Mouse (Mus musculus) C2C12 (cell line): ENCODE data around the gene Lyplal1. TPM values are rescaled to one million over a fixed set of nuclear protein-coding genes. Genes with fewer than 3 reads are reported as not detected.
A peak's percentile ranks its signal among the peaks of the same experiment; 100 is the strongest.

Source experiments
- H3K27me3 ChIP-seq: one replicate; pipeline ENCODE4 v1.6.1; 2011; ENCODE audit not compliant: control insufficient read depth, insufficient read depth, insufficient read length
- H3K36me3 ChIP-seq: one replicate; pipeline ENCODE4 v1.6.1; 2011; ENCODE audit not compliant: control insufficient read depth, insufficient read depth
- H3K4me3 ChIP-seq: one replicate; pipeline ENCODE4 v1.5.1; 2011; ENCODE audit warnings: mild to moderate bottlenecking, control low read depth; ENCODE audit not compliant: poor library complexity, insufficient read depth, severe bottlenecking
- H3K79me2 ChIP-seq: one replicate; pipeline ENCODE4 v1.6.1; 2011; ENCODE audit not compliant: control insufficient read depth, insufficient read depth
- H3K79me3 ChIP-seq: one replicate; pipeline ENCODE4 v1.6.1; 2011; ENCODE audit warnings: low read depth, control low read depth
- H3ac ChIP-seq: one replicate; pipeline ENCODE3; 2011; ENCODE audit warnings: low read depth; ENCODE audit not compliant: control insufficient read depth, insufficient read length
- CEBPB ChIP-seq: IDR thresholded peaks from one replicate; pipeline ENCODE4 v1.6.1; 2011; ENCODE audit warnings: low read depth, mild to moderate bottlenecking, control low read depth, moderate library complexity
- CTCF ChIP-seq: IDR thresholded peaks from one replicate; pipeline ENCODE4 v1.5.1; 2011; ENCODE audit not compliant: control insufficient read depth, insufficient read depth, insufficient read length
- FOSL1 ChIP-seq: IDR thresholded peaks from one replicate; pipeline ENCODE4 v1.8.0; 2011; ENCODE audit warnings: mild to moderate bottlenecking, low read length; ENCODE audit not compliant: poor library complexity, insufficient read depth, severe bottlenecking
- MAX ChIP-seq: IDR thresholded peaks from one replicate; pipeline ENCODE4 v1.6.1; 2011; ENCODE audit warnings: mild to moderate bottlenecking, control low read depth
- MYOD1 ChIP-seq: IDR thresholded peaks from one replicate; pipeline ENCODE4 v1.6.1; 2011; ENCODE audit warnings: low read depth; ENCODE audit not compliant: control insufficient read depth, insufficient read length
- MYOG ChIP-seq: IDR thresholded peaks from one replicate; pipeline ENCODE4 v1.6.1; 2011; ENCODE audit not compliant: control insufficient read depth, insufficient read length; ENCODE audit errors: extremely low read depth
- USF1 ChIP-seq: IDR thresholded peaks from one replicate; pipeline ENCODE4 v1.6.1; 2011; ENCODE audit warnings: low read depth, mild to moderate bottlenecking, control low read depth, moderate library complexity
- polyA plus RNA-seq: library from polyadenylated mRNA; unstranded; fragments of >200 nt; fragmentation: generic; extraction: Trizol; gene quantifications from one replicate; pipeline ENCODE4 v1.2.1, GENCODE M21; 2012; ENCODE audit warnings: missing spikeins

Lyplal1 gene
- polyA plus RNA-seq, 1 experiment: 3.3 TPM

DNA sequence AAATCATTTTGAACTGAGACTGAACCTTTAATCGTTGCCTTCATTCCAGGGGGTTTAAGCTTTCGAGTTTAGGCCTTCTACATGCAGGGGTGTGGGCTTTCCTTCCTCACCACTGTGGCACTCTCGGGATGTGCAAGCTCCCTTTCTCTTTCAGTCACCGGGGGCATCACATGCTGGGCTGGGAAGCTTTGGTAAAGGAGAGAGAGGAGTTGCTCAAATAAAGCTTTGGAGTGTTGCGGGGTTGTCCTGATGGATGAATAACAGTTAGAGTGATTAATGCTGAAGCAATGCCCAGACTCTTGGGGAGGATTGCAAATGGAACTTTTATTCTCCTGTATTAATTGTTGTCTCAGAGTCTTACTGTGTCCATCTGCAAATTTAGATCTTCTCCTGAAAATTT is 2.7 kb upstream of the Lyplal1 start:
- TF ChIP-seq MAX (no peak), USF1 (no peak), FOSL1 (no peak), CEBPB (no peak), CTCF (no peak), MYOD1 (no peak), MYOG (no peak)
- Histone ChIP-seq H3ac (no peak overlapping the region), H3K27me3 (no peaks in the 10 kb centered on the region), H3K4me3 (no peak overlapping the region), H3K79me2 (no peaks in the 10 kb centered on the region), H3K36me3 (no peaks in the 10 kb centered on the region), H3K79me3 (no peaks in the 10 kb centered on the region)

DNA sequence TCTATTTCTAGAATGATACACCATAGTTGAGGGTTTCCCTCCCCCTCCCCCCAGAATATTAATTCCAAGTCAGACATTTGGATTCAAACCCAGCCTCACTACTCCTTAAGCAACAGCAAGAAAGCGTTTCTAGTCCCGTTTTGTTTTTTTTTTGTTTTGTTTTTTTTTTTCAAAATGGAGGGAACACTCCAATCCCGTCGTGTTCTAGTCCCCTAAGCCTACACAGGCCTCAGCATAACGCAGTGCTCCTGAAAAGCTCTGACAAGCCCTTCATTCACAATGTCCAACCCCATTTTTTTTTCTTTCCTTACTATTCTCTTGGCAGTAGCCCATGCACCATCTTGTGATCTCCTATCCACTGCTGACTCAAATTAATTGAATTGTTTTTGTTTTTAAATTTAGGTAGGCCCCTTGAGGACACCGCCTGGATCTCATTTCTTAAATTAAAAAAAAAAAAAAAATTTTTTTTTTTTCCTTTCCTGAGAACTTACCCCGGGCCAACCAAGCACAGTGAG is 967 bp downstream of the Lyplal1 start:
- Histone ChIP-seq H3K36me3 (no peaks in the 10 kb centered on the region), H3ac (no peak overlapping the region), H3K4me3 (no peak overlapping the region), H3K79me3 (no peaks in the 10 kb centered on the region), H3K79me2 (no peaks in the 10 kb centered on the region), H3K27me3 (no peaks in the 10 kb centered on the region)
- TF ChIP-seq CEBPB (no peak), MAX (no peak), MYOD1 (no peak), USF1 (no peak), CTCF (no peak), MYOG (no peak), FOSL1 (no peak)

DNA sequence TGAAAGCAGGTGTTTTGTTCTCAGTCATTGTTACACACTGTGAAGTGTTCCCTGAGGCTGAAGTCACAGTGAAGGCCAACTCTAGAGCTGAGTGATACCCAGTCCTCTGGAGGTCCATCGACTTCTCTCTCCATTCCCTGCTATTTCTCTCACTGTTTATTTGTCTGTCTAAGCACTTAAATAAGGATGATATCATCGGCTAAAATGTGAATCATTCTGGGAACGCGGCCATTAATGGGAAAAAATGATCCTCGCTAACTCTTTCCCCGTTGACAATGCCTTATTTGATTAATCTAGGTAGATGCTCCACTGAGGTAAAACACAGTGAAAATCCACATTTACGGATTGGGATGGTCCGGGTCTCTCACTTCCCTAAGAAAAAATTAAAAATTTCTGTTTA is 14.8 kb downstream of the Lyplal1 start:
- H3K79me2 ChIP-seq: no peaks in the 10 kb centered on the region
- H3K79me3 ChIP-seq: no peaks in the 10 kb centered on the region
- no peak overlapping the region for H3K4me3 ChIP-seq
- TF ChIP-seq MYOD1 (no peak), CEBPB (no peak), USF1 (no peak), CTCF (no peak), MAX (no peak), FOSL1 (no peak)
- H3ac ChIP-seq: no peak overlapping the region
- no peaks in the 10 kb centered on the region for H3K36me3 ChIP-seq
- H3K27me3 ChIP-seq: no peaks in the 10 kb centered on the region

DNA sequence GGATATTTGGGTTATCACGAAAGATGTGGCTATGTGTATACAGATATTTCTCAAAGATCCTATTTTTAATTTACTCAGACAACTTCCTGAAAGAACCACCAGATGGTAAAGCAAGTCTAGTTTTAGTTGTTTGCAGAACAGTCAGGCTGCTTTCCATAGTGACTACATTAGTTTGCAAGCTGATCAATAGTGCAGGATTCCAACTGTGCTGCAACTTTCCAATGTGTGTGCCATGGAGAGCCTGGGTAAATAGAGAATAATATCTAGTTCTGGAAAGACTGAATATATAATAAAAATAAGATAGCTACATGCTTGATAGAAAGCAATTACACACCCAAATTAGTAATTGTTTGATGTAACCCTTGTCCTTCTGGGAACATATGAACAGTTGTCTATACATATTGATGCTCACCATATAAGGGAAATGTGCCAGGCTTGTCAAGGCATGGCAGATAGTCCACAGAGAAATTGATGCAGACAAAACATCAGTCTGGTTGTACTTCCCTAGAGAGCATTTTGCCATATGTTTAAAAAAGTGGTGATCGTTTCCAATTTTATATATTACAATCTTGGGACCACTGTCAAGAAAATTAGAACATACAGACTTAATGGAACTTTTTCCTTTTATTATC is 50.7 kb downstream of the Lyplal1 start:
- no peaks in the 10 kb centered on the region for H3K27me3 ChIP-seq
- TF ChIP-seq FOSL1: no peak
- TF ChIP-seq MYOD1: no peak
- no peak for TF ChIP-seq CTCF
- no peak for TF ChIP-seq MAX
- TF ChIP-seq MYOG: no peak
- no peak for TF ChIP-seq CEBPB
- no peak for TF ChIP-seq USF1
- H3ac ChIP-seq: no peak overlapping the region
- no peaks in the 10 kb centered on the region for H3K79me3 ChIP-seq
- H3K36me3 ChIP-seq: no peaks in the 10 kb centered on the region
- H3K79me2 ChIP-seq: no peaks in the 10 kb centered on the region
- H3K4me3 ChIP-seq: no peak overlapping the region

DNA sequence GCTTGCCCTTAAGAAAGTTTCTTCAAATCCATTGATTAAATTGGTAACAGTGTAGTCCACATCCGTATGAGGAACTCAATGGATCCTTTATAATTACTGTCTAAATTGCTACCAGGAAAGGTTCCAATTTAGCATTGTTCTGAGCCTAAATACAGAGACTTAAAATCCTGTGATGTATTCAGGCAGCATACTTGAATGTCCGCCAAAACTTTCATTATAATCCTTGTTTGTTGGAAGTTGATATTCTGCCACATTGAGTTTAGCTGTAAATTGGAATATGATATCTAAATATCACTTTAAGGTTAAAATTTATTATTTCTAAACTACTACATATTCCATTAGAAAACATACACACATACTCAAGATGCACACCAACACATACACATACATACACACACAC is 57.1 kb downstream of the Lyplal1 start:
- Histone ChIP-seq H3K4me3 (no peak overlapping the region), H3K36me3 (no peaks in the 10 kb centered on the region), H3ac (no peak overlapping the region), H3K27me3 (no peaks in the 10 kb centered on the region), H3K79me3 (no peaks in the 10 kb centered on the region), H3K79me2 (no peaks in the 10 kb centered on the region)
- TF ChIP-seq CEBPB: no peak
- TF ChIP-seq FOSL1: no peak

DNA sequence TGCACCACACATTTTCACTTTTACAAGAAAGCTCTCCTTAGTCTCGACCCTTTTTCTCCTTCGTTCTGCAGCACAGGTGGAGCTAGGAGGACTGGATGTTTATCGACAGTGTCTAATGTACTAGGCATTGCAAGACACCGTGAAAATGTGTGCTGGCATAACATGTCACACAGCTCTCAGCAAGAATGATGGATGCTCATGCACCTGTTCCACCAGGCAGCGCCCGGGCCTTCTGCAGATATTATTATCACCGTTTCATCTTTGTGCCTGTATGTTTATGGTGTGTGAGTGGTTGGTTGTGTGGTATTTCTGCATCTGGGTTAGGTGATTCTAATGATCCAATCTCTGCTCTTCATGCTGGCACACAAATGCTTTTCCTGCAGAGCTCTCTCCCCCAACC is 62.9 kb downstream of the Lyplal1 start:
- peak; percentile 30 for TF ChIP-seq MYOD1
- TF ChIP-seq MAX: no peak
- no peak for TF ChIP-seq MYOG
- no peak overlapping the region for H3K4me3 ChIP-seq
- no peaks in the 10 kb centered on the region for H3K79me3 ChIP-seq
- no peaks in the 10 kb centered on the region for H3K27me3 ChIP-seq
- no peaks in the 10 kb centered on the region for H3K36me3 ChIP-seq
- H3ac ChIP-seq: no peak overlapping the region
- H3K79me2 ChIP-seq: no peaks in the 10 kb centered on the region
